Mouse (Mus musculus): Measurements from ENCODE around the gene Haus2. TPM values are rescaled to one million over a fixed set of nuclear protein-coding genes. Genes with fewer than 3 reads are reported as not detected.
A peak's percentile ranks its signal among the peaks of the same experiment; 100 is the strongest.
"Not testable (repeated sequence)": the region's sequence is repeated elsewhere in the genome, so short reads cannot be mapped to it uniquely, and the experiment has no call there.

Haus2 gene
- polyA plus RNA-seq, 1 experiment = 4.4 TPM

DNA sequence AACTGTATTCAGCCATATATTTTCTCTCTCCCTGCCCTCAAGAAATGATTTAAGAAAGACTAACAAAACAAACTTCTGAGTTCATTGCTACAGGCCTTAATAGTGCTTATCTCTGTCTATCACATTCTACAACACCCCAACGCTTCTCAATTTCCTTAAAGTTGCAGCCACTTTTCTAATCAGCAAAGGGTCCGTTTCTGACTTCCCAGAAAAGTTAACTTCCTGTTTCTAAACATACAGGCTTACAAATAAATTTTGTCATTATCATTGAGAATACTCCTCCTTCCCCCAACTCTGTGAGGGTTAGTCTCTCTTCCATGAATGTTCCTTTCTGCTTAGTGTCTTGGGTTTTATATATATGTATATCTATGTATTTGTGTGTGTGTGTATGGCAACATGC lies 43.8 kb upstream of the Haus2 start:
- Histone ChIP-seq H3K36me3 (ENCODE audit: control insufficient read depth, insufficient read depth) (no peaks in the 10 kb centered on the region), H3K27me3 (ENCODE audit: control insufficient read depth, insufficient read depth, insufficient read length) (no peaks in the 10 kb centered on the region), H3K79me2 (ENCODE audit: control insufficient read depth, insufficient read depth) (peaks cover 51% of the 10 kb centered on the region), H3ac (ENCODE audit: control insufficient read depth, insufficient read length) (no peak overlapping the region), H3K4me3 (no peak overlapping the region), H3K4me2 (ENCODE audit: low read depth) (no peak overlapping the region)
- TF ChIP-seq TCF3 (IDR thresholded peaks at IDR 0.05; ENCODE audit: insufficient read length, low read depth) (no peak), MAX (IDR thresholded peaks at IDR 0.05; ENCODE audit: low read depth) (no peak), MYOG (IDR thresholded peaks at IDR 0.05; ENCODE audit: control insufficient read depth in 1 of 3, insufficient read depth in 1 of 3, insufficient read length in 2 of 3, low read depth in 2 of 3) (no peak), POLR2AphosphoS2 (IDR thresholded peaks at IDR 0.05; ENCODE audit: insufficient read length, low read depth) (no peak), SRF (IDR thresholded peaks at IDR 0.05; ENCODE audit: control insufficient read depth, insufficient read length, low read depth) (no peak), TCF12 (IDR thresholded peaks at IDR 0.05; ENCODE audit: insufficient read depth, poor library complexity, severe bottlenecking) (no peak), CEBPB (IDR thresholded peaks at IDR 0.05; ENCODE audit: insufficient read depth, poor library complexity, severe bottlenecking) (no peak), MYOD1 (IDR thresholded peaks at IDR 0.05; ENCODE audit: control insufficient read depth in 1 of 3, insufficient read length in 2 of 3, low read depth in 2 of 3) (no peak), REST (IDR thresholded peaks at IDR 0.05; ENCODE audit: insufficient read depth, insufficient read length) (no peak), E2F4 (IDR thresholded peaks at IDR 0.05; ENCODE audit: insufficient read depth) (no peak), USF1 (IDR thresholded peaks at IDR 0.05; ENCODE audit: low read depth) (no peak), POLR2A (IDR thresholded peaks at IDR 0.05; ENCODE audit: insufficient read length, low read depth) (no peak)

- Histone ChIP-seq H3K36me3 (ENCODE audit: control insufficient read depth, insufficient read depth) (no peaks in the 10 kb centered on the region), H3ac (ENCODE audit: control insufficient read depth, insufficient read length) (peak within 1 kb of the TSS; percentile 15), H3K4me2 (ENCODE audit: low read depth) (peak within 1 kb of the TSS; percentile 78), H3K27me3 (ENCODE audit: control insufficient read depth, insufficient read depth, insufficient read length) (no peaks in the 10 kb centered on the region), H3K79me2 (ENCODE audit: control insufficient read depth, insufficient read depth) (peaks cover 50% of the 10 kb centered on the region), H3K4me3 (peak within 1 kb of the TSS; percentile 64)
- TF ChIP-seq POLR2A (IDR thresholded peaks at IDR 0.05; ENCODE audit: insufficient read length, low read depth) (peak; percentile 67), MYOG (IDR thresholded peaks at IDR 0.05; ENCODE audit: control insufficient read depth in 1 of 3, insufficient read depth in 1 of 3, insufficient read length in 2 of 3, low read depth in 2 of 3) (no peak), POLR2AphosphoS2 (IDR thresholded peaks at IDR 0.05; ENCODE audit: insufficient read length, low read depth) (peak; percentile 59)
Measured at GRCm38 (mm10) chr2:120566886-120567797, 42.0 kb upstream of the Haus2 start, which contains the start of gene Snap23. Snap23 (plus strand) TSS chr2:120567671.

DNA sequence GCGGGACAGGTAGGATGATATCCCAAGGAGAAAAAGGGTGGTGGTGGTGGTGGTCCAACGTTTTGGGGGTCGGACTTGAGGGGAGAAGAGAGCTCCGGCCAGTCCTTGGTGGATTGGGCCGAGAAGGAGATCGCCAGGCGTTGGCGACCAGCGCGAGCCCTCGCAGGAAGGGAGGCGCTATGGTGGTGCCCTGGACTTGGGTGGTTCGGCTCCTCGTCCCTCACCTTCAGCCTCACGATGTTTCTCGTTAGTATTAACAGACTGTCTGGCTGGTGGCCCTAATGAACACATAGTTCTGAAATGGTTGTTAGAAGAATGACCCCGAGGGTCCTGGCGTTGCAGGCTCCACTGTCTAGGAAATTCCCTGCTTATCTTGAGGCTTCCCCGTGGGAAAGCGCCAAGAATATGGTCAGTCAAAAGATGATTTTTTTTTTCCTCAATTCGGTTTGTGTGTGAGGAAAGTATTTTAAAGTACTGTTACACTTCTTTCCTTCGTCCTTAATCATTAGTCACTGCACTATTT lies 41.3 kb upstream of the Haus2 start:
- peak overlapping the region; percentile 64 for H3K4me3 ChIP-seq
- H3K79me2 ChIP-seq (ENCODE audit: control insufficient read depth, insufficient read depth) = peaks cover 49% of the 10 kb centered on the region
- H3ac ChIP-seq (ENCODE audit: control insufficient read depth, insufficient read length) = peak overlapping the region; percentile 15
- no peaks in the 10 kb centered on the region for H3K36me3 ChIP-seq (ENCODE audit: control insufficient read depth, insufficient read depth)
- H3K27me3 ChIP-seq (ENCODE audit: control insufficient read depth, insufficient read depth, insufficient read length) = no peaks in the 10 kb centered on the region
- H3K4me2 ChIP-seq (ENCODE audit: low read depth) = peak overlapping the region; percentile 78
- TF ChIP-seq MYOG (IDR thresholded peaks at IDR 0.05; ENCODE audit: control insufficient read depth in 1 of 3, insufficient read depth in 1 of 3, insufficient read length in 2 of 3, low read depth in 2 of 3) (no peak), TCF12 (IDR thresholded peaks at IDR 0.05; ENCODE audit: insufficient read depth, poor library complexity, severe bottlenecking) (no peak), POLR2A (IDR thresholded peaks at IDR 0.05; ENCODE audit: insufficient read length, low read depth) (no peak), POLR2AphosphoS2 (IDR thresholded peaks at IDR 0.05; ENCODE audit: insufficient read length, low read depth) (no peak), MYOD1 (IDR thresholded peaks at IDR 0.05; ENCODE audit: control insufficient read depth in 1 of 3, insufficient read length in 2 of 3, low read depth in 2 of 3) (no peak), CEBPB (IDR thresholded peaks at IDR 0.05; ENCODE audit: insufficient read depth, poor library complexity, severe bottlenecking) (no peak), SRF (IDR thresholded peaks at IDR 0.05; ENCODE audit: control insufficient read depth, insufficient read length, low read depth) (no peak), TCF3 (IDR thresholded peaks at IDR 0.05; ENCODE audit: insufficient read length, low read depth) (no peak), REST (IDR thresholded peaks at IDR 0.05; ENCODE audit: insufficient read depth, insufficient read length) (no peak), USF1 (IDR thresholded peaks at IDR 0.05; ENCODE audit: low read depth) (no peak), E2F4 (IDR thresholded peaks at IDR 0.05; ENCODE audit: insufficient read depth) (no peak)

GRCm38 (mm10) chr2:120571081-120571480 lies 38.1 kb upstream of the Haus2 start:
- Histone ChIP-seq H3ac (ENCODE audit: control insufficient read depth, insufficient read length) (no peak overlapping the region), H3K27me3 (ENCODE audit: control insufficient read depth, insufficient read depth, insufficient read length) (no peaks in the 10 kb centered on the region), H3K4me3 (no peak overlapping the region), H3K36me3 (ENCODE audit: control insufficient read depth, insufficient read depth) (no peaks in the 10 kb centered on the region), H3K79me2 (ENCODE audit: control insufficient read depth, insufficient read depth) (peaks cover 73% of the 10 kb centered on the region), H3K4me2 (ENCODE audit: low read depth) (no peak overlapping the region)
- TF ChIP-seq TCF3 (IDR thresholded peaks at IDR 0.05; ENCODE audit: insufficient read length, low read depth) = no peak
- no peak for TF ChIP-seq SRF (IDR thresholded peaks at IDR 0.05; ENCODE audit: control insufficient read depth, insufficient read length, low read depth)
- TF ChIP-seq REST (IDR thresholded peaks at IDR 0.05; ENCODE audit: insufficient read depth, insufficient read length) = no peak
- TF ChIP-seq TCF12 (IDR thresholded peaks at IDR 0.05; ENCODE audit: insufficient read depth, poor library complexity, severe bottlenecking) = no peak
- TF ChIP-seq CEBPB (IDR thresholded peaks at IDR 0.05; ENCODE audit: insufficient read depth, poor library complexity, severe bottlenecking) = no peak
- TF ChIP-seq USF1 (IDR thresholded peaks at IDR 0.05; ENCODE audit: low read depth) = no peak
- no peak for TF ChIP-seq MYOD1 (IDR thresholded peaks at IDR 0.05; ENCODE audit: control insufficient read depth in 1 of 3, insufficient read length in 2 of 3, low read depth in 2 of 3)
- TF ChIP-seq POLR2A (IDR thresholded peaks at IDR 0.05; ENCODE audit: insufficient read length, low read depth) = no peak
- no peak for TF ChIP-seq MAX (IDR thresholded peaks at IDR 0.05; ENCODE audit: low read depth)
- TF ChIP-seq POLR2AphosphoS2 (IDR thresholded peaks at IDR 0.05; ENCODE audit: insufficient read length, low read depth) = no peak

DNA sequence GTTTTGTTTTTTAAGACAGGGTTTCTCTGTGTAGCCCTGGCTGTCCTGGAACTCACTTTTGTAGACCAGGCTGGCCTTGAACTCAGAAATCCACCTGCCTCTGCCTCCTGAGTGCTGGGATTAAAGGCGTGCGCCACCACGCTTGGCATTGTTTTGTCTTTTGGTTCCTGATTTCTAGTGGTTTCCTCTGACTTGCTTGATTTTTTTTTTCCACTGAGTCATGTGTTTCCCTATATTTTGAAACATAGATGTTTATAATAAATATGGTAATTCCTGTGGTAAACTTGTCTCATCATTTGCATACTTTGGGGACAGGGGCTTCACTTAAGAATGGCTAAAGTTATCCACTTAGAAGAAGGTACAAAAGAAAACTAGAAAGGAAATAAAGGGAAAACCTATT lies 37.0 kb upstream of the Haus2 start:
- not testable (repeated sequence) for H3K36me3 ChIP-seq (ENCODE audit: control insufficient read depth, insufficient read depth); H3K4me3 ChIP-seq; H3K27me3 ChIP-seq (ENCODE audit: control insufficient read depth, insufficient read depth, insufficient read length); H3ac ChIP-seq (ENCODE audit: control insufficient read depth, insufficient read length); H3K4me2 ChIP-seq (ENCODE audit: low read depth)
- peaks cover 83% of the 10 kb centered on the region for H3K79me2 ChIP-seq (ENCODE audit: control insufficient read depth, insufficient read depth)
